Mouse (Mus musculus): Measurements from ENCODE around the gene Ick.

- TF ChIP-seq CTCF (IDR thresholded peaks at IDR 0.05; ENCODE audit: insufficient read depth, low read depth, low read length): no peak
- TF ChIP-seq POLR2A (IDR thresholded peaks at IDR 0.05; ENCODE audit: insufficient read depth, low read depth, low read length): no peak
Measured at GRCm38 (mm10) chr9:78081835-78082234, 27.2 kb upstream of the Ick start.
